Mouse (Mus musculus) cerebellum, adult 9-10 months (tissue): ENCODE measurements around the gene Arl11.

Experiments used
- DNase-seq: peaks from one replicate; pipeline ENCODE4 v3.0.0; 2022

Arl11 gene

DNA sequence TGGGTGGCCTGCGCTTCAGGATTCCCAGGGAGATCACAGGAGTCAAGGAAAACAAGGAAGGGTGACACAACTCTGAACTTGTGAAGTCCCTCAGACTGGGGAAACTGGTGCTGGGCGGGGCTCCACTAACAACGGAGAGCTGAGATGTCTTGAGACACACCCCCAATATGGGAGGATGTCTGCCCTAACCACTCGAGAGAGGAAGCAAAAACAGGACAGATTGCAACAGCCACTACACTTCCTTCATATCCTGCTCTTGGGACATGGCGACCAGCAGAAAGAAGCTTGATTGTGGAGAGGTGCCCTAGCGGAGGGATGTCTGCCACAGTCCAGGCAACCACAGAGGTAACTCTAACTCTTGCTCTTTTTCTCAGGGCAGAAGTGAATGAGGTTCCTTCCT is at the start of gene Arl11:
TSS of gene Arl11 (plus strand) at position 161 of the 400 bp plus-strand sequence.
- DNase-seq: no peak

DNA sequence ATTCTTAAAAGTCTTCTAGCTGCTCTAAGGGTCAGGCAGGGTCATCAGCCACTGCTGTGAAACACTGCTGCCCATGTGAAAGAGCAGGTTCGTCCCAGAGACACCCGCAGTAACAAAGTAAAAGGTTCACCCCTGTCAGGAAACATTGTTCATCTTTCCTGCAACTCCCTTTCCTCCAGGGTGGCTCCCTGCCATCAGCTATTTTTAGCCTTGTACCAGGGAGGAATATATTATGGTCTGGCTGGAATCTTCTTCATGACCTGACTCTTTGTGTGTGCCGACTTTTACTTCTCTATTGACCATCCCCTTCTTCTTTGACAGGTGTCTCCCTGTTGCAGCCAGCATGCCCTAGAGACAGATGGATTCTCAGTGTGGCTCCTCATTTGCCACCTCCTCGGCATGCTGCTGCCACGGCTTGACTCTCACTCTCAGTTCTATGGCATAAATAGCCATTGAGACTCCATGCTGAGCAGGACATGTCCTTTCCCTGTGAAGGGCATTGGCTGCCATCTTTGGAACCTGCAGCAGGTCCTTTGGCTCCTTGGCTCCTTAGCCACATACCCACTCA is 41.6 kb upstream of the Arl11 start:
- DNase-seq: peak; percentile 80

DNA sequence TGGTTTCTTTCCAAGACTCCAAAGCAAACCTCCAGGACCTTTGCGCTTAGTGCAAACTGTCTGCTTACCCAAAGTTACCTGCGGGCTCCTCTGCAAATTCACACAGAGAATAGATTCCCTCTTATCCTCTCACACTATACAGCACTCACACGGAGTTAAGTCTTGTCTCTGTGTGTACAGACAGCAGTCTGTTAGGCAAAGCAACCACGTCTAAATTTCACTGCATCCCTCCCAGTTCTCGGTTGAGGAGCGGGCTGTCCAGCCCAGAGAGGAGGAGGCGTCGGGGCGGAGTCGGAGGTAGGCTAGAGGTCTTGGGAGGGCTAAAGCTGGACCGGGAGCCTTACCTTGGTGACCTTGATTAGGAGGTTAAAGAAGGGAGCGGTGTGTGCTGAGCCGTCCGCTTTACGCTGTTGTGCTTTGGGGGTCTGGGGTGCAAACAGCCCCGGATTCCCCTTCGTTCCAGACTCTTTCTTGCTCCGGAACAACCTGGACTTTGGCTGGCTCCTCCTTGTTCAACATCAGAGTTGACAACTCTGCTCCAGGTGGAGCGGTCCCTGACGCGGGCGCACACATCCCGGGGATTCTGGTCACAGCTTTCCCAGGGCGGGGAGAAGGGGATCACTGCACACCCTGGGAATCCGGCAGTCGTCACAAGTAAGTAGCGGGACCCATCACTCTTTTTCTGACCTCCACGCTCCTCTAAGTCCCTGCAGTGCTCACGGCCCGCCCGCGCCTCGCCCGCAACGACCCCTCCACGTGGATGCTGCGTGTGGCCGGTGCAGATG is 34.9 kb upstream of the Arl11 start:
- DNase-seq: no peak

DNA sequence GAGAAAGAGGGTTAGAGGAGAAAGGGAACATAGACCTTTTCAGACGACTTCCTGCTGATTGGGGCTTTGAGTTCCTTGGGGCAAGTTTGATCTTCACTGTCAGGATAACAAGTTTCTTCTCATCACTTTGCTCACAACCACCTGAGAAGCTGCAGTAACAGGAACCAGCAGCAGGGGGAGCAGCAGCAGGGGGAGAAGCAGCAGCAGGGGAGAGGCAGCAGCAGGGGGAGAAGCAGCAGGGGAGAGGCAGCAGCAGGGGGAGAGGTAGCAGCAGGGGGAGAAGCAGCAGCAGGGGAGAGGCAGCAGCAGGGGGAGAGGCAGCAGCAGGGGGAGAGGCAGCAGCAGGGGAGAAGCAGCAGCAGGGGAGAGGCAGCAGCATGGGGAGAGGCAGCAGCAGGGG is 32.3 kb upstream of the Arl11 start:
- DNase-seq: no peak

DNA sequence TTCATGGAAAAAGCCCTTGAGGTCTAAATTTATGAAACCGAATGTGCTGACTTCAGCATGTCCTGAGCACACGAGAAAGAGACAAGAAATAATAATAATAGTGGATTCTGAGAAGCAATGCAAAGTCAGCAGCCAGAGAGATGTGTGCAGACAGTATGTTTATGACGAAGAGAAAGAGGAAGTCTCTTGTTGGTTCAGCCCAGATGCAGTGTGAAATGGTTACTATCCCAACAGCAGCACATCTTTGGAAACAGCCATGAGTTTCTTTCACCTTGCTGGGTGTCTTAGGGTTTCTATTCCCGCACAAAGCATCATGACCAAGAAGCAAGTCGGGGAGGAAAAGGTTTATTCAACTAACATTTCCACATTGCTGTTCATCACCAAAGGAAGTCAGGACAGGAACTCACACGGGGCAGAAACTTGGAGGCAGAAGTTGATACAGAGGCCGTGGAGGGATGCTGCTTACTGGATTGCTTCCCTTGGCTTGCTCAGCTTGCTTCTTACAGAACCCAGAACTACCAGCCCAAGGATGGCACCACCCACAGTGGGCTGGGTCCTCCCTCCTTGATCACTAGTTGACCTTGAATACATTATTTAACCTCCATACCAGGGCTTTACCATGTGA is 30.8 kb upstream of the Arl11 start:
- no peak for DNase-seq

DNA sequence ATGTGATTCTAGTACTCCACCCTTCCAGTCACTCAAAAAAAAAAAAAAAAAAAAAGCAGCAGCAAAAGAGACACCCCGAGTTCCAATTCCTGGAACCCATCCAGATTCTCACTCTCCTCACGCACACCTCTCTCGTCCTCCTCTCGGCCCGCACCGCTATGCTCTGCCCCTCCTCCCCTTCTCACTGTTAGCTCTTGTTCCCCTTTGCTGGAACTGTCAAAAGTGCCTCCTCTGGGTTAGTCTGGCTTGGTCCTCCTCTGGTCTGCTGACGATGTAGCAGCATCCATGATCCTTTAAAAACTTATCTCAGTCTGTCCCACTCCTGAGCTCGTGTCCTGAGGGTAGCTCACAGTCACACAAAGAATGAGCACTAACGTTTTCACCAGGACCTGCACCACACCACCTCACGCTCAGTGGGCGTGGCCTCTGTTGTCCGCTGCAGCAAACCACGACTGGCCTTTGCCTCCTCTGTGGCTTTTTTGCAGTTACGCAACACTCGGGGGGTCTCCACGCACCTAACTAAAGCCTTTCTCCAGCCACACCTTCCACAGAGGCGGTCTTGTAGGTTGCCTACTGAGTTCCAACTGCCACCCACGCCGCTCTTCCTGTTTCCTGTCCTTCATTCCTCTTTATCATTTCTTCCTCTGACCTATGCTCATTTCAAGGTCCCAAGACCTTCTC is 20.8 kb upstream of the Arl11 start:
- no peak for DNase-seq

DNA sequence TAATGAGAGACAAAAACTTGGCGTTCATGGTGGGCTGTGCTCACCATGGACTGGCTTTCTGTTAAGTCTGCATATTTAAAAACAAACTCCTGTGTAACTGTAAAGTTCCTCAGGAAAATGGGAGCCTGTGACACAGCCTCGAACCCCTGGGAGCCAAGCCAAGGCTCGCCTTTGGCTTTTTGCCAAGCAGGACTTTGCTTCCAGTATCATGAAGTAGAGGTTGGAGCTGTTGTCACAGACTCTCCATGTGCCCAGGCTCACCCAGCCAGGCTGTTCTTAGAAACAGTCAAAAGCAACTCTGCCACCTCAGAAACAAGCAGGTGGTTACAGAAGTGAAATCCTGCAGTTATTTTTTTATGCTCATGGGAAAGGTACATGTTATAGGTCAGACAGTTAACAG is 18.9 kb upstream of the Arl11 start:
- DNase-seq: no peak

DNA sequence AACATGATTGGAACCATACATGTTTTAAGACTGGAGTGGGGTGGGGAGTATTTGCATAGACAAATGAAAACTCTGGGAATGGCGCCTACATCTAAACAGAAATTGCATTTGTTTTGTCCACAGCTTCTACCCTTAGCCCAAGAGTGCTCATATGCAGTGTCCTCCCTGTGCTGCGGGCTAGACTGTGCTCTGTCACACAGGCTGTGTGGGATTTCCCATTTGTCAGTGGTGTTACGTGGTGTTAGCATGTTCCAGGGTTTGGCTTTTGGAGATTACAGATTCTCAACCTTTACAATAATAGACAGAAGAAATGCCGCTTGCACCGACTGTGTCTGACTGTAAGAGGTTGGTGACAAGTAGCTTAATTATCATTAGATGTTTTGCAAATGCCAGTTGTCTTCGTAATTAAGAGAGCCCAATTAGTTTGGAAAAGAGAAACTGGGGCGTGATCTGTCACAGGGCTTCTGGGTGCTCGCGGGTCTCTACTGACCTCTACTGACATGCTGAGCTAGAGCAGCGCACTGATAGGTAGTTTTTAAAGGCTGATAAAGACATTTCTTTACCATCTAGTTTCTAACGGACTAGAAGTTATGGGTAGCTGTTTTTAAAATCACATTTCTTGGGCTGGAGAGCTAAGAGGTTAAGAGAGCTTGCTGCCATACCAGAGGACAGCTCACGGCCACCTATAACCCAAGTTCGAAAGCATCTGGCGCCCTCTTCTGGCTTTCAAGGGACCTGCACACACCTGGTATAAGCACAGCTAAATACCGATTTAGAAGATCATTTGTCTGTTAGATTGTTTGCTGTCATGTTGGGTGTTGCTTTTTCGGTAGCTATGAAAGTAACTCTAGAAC is 15.4 kb upstream of the Arl11 start:
- peak; percentile 78 for DNase-seq

DNA sequence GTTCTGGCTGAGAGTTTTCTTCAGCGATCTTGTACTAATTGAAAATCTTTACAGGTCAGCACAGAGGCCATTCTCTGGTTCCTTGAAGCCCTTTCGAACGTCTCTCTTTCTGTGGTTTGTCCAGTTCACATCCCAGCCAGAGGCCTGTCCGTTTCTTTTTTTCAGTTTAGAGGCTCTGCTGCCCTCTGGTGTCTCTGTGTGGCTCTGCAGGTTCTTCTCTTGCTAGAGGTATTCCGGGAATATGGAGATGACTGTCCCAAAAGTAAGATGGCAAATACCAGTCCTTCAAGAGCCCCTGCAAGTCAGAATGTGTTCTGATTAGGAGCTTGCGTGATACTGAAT is 14.8 kb upstream of the Arl11 start:
- peak; percentile 71 for DNase-seq

DNA sequence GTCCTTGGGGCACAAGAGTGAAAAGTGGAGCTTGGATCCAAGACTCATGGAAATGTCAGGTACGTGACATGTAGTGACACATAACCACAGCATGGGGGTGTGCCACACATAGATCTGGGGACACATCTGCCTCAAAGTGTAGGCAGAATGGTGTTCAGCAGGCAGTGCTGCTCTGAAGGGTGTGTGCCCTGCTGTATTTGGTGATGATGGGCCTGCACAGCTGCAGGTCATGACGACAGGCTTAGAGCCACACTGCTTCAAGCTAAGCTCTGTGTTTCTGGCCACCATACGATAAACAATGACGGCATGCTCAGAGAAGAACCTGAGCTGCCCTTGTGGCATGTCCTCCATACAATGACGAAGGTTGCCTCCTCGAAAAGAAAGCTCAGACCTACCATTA is 9.7 kb upstream of the Arl11 start:
- no peak for DNase-seq

DNA sequence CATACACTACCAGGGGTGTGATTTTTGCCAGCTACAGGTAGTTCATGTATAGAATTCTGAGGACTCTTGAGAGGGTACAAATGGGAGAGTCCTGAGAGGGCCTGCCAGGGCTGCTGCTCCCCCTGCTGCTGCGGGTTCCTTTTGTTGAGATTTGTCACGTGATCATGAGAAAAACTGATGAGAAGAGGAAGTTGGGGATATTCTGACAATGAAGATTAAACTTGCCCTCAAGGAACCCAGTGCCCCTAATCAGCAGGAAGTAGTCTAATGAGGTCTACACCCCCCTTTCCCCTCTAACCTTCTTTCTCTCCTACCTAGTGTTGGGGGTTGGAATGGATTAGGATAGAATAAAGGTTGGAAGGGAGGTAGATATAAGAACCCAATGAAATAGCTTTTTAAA is 8.2 kb upstream of the Arl11 start:
- no peak for DNase-seq

DNA sequence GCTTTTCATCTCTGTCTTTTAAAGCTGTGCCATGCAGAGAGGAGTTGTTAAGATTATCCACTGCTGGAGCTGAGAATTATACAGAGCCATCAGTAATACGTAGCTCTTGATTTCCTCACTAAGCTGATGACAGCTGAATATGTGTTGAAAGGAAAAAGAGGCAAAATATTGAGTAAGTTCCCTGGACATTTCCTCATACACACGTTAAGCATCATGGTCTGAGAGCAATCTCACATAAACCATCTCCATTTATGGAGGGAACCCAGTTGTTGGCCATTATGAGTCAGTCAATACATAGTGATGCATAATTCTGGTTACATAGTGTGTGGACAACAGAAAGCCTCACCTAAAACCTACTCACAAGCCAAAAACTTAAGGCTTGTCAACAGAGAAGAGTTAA is 7.1 kb upstream of the Arl11 start:
- no peak for DNase-seq

DNA sequence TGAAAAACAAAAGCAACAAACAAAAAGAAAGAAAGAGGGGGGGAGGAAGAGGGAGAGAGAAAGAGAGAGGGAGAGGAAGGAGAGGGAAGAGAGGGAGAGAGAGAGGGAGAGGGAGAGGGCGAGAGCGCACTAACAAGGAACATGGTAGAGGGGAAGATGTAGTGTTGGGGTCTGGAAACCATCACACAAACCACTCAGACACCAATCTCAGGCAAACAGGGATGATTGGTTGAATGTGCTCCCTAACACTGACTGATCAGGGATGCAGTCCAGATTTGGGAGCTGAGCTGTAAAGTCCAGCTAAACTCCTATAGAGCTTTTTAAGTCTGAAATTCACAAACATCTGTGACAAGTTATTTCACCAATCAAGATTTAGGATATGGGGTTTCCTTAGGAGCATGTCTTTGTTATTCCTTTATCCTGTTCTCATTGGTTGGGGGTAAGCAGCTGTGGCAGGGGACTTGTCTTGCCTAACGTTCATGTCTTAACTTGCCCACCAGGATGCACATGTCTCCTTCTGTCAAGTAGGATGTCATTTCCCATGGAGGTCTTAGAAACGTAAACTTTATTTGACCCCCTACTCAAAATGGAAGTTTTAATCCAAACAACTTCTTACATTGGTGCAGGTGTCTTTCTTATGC is 5.5 kb upstream of the Arl11 start:
- no peak for DNase-seq

DNA sequence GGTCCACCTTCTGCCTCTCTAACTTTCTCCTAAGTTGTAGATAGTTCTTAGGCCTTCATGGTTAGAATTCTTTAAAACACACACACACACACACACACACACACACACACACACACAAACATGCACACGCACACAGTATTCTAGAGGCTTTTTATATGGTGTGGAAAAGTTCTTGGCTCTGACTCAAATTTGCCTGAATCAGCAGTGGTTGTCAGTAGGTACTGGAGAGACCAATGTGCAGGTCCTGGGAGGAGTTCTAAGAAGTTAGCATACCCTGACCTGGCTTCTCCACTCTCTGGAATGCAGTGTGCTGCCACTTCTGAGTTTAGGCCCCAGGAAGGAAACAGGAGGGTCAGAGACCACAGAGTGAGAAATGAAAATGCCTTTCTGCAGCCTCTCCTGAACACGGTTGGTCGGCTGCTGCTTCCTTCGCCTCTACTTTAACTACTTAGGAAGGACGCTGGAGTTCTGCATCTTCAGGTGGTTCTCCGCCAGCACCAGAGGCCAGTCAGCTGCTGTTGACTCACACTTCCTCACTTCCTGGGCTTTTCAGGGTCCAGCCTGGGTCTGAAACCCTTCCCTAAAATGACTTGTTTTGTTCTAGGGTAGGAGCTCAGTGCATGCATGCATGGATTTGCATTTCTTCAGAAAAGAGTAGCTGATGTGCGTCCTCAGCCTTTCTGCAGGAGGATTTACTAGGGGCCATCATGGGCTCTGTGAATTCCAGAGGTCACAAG is 651 bp downstream of the Arl11 start:
- no peak for DNase-seq

DNA sequence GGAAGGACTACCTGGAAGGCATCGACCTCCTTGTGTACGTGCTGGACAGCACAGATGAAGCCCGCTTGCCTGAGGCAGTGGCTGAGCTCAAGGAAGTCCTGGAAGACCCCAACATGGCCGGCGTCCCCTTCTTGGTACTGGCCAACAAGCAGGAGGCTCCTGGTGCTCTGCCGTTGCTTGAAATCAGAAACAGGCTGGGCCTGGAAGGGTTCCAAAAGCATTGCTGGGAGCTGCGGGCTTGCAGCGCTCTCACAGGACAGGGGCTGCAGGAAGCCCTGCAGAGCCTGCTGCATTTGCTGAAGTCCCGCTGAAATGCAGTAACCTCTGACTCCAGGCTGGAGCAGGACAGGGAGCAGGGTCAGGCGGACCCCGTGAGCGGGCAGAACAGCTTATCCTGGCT is 1.4 kb downstream of the Arl11 start:
- no peak for DNase-seq

DNA sequence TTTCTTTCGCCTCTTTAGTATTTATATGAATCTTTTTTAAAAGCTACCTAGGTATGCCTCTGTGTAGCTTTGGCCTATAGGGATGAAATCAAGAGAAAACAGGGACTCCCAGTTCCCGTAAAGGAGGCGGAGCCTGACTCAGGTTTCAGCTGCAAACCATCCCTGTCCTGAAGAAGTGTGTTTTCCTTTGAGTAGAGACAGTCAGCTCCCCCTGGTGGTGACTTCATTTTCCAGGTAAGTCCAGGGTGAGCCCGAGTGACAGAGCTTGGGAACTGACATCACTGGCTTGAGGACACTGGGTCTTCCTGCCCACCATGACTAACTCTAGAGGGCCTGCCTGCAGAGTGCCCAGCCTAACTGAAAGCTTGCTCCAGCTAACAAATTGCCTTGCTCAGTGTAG is 7.3 kb downstream of the Arl11 start:
- peak; percentile 74 for DNase-seq

DNA sequence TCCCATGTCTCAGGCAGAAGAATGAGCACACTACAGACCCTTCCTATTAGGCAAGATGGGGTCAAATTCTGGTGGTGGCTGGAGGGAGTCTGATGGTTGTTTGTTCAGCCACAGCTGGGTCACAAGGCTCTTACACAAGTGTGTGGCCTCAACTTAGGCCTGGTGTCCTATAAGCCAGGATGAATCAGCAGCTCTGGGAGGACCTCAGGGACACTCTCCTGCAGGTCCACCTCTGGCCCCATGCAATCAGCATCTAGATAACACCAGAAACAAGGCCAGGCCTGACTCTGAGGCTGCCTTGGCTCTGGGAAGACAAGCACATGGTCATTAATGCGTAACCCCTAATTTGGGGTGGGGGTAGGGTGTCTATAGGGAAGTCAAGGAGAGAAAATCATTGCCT is 11.2 kb downstream of the Arl11 start:
- DNase-seq: no peak

DNA sequence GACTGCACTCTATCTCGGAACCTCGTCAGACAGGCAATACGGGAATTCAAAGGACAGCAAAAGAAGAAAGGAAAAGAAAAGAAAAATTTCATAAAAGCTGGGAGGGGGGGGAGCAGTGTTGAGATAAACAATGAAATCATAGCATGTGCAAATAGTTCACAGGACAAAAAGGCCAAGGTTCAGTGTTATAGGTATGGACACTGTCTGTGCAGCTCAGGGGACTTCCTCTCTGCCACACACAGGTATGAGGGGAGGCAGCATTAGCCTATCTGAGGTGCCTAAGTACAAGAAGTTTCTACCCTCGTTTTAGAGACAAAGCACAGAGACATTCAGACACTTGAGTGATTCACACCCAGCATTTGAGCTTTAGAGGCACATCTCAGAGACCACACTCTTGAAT is 11.6 kb downstream of the Arl11 start:
- DNase-seq: no peak

DNA sequence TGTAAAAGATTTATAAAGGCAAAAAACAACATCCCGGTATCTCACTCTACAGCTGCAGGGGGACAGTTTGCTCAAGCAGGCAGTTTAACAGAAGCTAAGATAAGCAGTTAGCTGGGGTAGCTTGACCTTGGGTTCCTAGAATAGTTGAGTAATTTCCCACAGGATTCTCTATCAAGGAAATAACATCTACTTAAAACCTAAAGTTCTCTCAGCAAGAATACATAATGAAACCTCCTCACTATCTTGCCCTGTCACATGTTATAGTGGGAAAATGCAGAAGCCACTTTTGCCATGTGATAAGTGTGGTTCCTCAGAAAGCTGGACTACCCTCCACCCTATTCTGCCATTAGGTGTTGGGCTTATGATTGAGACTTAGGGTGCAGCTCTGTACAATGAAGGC is 13.2 kb downstream of the Arl11 start:
- no peak for DNase-seq

DNA sequence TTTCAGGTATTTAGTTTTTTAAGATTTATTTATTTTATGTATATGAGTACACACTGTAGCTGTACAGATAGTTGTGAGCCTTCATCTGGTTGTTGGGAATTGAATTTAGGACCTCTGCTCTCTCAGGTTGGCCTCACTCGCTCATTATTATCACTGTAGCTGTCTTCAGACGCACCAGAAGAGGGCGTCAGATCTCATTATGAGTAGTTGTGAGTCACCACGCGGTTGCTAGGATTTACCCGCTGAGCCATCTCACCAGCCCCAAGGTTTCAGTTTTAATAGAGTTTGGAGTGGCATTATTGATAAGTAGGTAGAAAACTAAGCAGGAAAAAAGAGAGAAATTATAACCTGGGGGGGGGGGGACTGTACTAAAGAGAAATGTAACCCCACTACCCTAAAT is 17.5 kb downstream of the Arl11 start:
- DNase-seq: peak; percentile 50

DNA sequence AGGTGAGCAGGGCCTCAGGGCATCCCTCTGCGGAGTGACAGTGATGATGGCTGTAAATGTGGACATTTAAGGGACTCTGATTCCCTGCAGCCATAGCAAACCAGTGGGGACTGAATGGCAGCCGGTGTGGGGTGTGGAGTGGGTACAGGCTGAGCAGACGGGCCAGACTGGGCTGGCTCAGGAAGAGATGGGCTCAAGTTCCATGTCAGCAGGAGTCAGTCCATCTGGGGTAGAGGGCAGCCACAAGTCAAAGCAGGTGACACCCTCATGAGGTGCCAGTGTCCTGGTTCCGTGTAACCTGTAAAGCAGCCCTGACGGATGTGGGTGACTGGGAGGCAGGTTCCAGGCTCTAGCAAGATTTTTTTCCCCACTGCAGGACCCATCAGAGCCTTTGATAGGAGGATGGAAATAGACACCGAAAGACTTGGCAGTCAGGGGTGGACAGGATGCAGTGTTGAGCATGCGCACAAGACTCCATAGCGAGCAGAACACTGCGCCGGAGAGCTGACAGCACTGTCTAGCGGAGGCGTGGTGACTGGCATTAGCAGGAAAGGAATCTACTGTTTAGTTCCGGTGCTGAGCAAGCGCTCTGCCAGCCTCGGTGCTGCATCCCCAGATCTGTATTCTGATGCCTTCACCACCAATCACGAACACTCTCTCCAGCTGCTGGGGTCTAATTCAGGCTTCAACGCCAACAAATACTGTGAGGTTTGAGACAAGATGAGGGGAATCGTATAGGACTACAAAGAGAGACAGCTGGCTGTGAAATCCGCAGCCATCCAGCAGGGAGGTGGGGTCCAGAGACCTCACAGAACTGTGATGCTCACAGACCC is 18.3 kb downstream of the Arl11 start:
- DNase-seq: peak; percentile 94
